Mouse (Mus musculus) small intestine, adult 2 months (tissue): ENCODE measurements around the gene Pfkfb3. TPM values are rescaled to one million over a fixed set of nuclear protein-coding genes. Genes with fewer than 3 reads are reported as not detected.
A peak's percentile ranks its signal among the peaks of the same experiment; 100 is the strongest.

Source experiments
- H3K27ac ChIP-seq: fragments of 200-500 bp; 2 replicates; pipeline ENCODE4 v1.5.1; 2012; ENCODE audit warnings: low read depth, low read length, control low read depth, inconsistent platforms; ENCODE audit not compliant: insufficient read depth
- H3K27me3 ChIP-seq: fragments of 200-500 bp; 2 replicates; pipeline ENCODE4 v1.6.1; 2012; ENCODE audit warnings: mild to moderate bottlenecking, moderate library complexity, low read length, inconsistent platforms; ENCODE audit not compliant: control insufficient read depth, insufficient read depth
- H3K36me3 ChIP-seq: fragments of 200-500 bp; 2 replicates; pipeline ENCODE4 v1.6.1; 2012; ENCODE audit warnings: mild to moderate bottlenecking, low read length, control low read depth, inconsistent platforms; ENCODE audit not compliant: control insufficient read depth, insufficient read depth
- H3K4me1 ChIP-seq: fragments of 200-500 bp; 2 replicates; pipeline ENCODE4 v1.6.1; 2012; ENCODE audit warnings: low read length, inconsistent platforms, mixed read lengths; ENCODE audit not compliant: control insufficient read depth, insufficient read depth, insufficient read length
- H3K4me3 ChIP-seq: fragments of 200-500 bp; 2 replicates; pipeline ENCODE4 v1.5.1; 2012; ENCODE audit warnings: low read depth, mild to moderate bottlenecking, control low read depth, inconsistent platforms, low read length, moderate library complexity
- CTCF ChIP-seq: fragments of 200-500 bp; IDR thresholded peaks from 2 replicates; pipeline ENCODE4 v1.5.1; 2012; ENCODE audit warnings: low read depth, mild to moderate bottlenecking, control low read depth, inconsistent platforms, low read length, moderate library complexity, mixed read lengths; ENCODE audit not compliant: insufficient replicate concordance, insufficient read length; ENCODE audit errors: extremely low read depth
- POLR2A ChIP-seq: fragments of 200-500 bp; IDR thresholded peaks from 2 replicates; pipeline ENCODE4 v1.6.1; 2012; ENCODE audit warnings: low read depth, mild to moderate bottlenecking, control low read depth, inconsistent platforms, low read length, moderate library complexity
- WGBS: fragments of 180-500 bp; shearing (Covaris S2); methylation state at CpG from one replicate; pipeline ENCODE4 v1.1.7; 2018; 5-methylcytosine and 5-hydroxymethylcytosine counted together
- polyA plus RNA-seq: library from polyadenylated mRNA; depleted of rRNA; stranded (reverse); fragments of >200 nt; gene quantifications from 2 replicates; pipeline ENCODE4 v1.2.3, GENCODE M21; 2012; rRNA removed

Gene Pfkfb3
- polyA plus RNA-seq, 1 experiment = 15.5 TPM

GRCm38 (mm10) chr2:11423421-11423820, 130.5 kb downstream of the Pfkfb3 start:
- Histone ChIP-seq H3K4me1 (peaks cover 9% of the 10 kb centered on the region), H3K27ac (no peak overlapping the region), H3K27me3 (no peaks in the 10 kb centered on the region), H3K36me3 (no peaks in the 10 kb centered on the region), H3K4me3 (no peak overlapping the region)
- 96% methylated on average over 2 of the region's 2 CpGs for WGBS
- no peak for TF ChIP-seq CTCF
- TF ChIP-seq POLR2A = no peak

GRCm38 (mm10) chr2:11422384-11422783, 131.5 kb downstream of the Pfkfb3 start:
- peaks cover 9% of the 10 kb centered on the region for H3K4me1 ChIP-seq
- no peak overlapping the region for H3K4me3 ChIP-seq
- H3K27ac ChIP-seq = no peak overlapping the region
- TF ChIP-seq POLR2A (no peak), CTCF (peak; percentile 44; the same call in 1 of the 2 replicates)
- no peaks in the 10 kb centered on the region for H3K27me3 ChIP-seq
- H3K36me3 ChIP-seq = no peaks in the 10 kb centered on the region
- WGBS = 83% methylated on average over 3 of the region's 3 CpGs

Other genes starting within 250 kb of the Pfkfb3 start
- gene Rbm17, start 50.1 kb upstream of the Pfkfb3 start, polyA plus RNA-seq = 6.4 and 14.0 TPM in 2 replicates
- not detected in 2 replicates for gene Gm17490, start 72.2 kb upstream of the Pfkfb3 start, polyA plus RNA-seq
- 0.11 and 0.33 TPM in 2 replicates for gene Il2ra, start 88.7 kb upstream of the Pfkfb3 start, polyA plus RNA-seq
- 29.0 and 33.8 TPM in 2 replicates for gene Il15ra, start 151.2 kb upstream of the Pfkfb3 start, polyA plus RNA-seq
- 15.7 and 21.4 TPM in 2 replicates for gene Fbh1, start 223.5 kb upstream of the Pfkfb3 start, polyA plus RNA-seq
- gene Ankrd16, start 223.8 kb upstream of the Pfkfb3 start, polyA plus RNA-seq = 24.9 and 52.1 TPM in 2 replicates